Mouse (Mus musculus) embryonic facial prominence, embryonic 14.5 days (tissue): ENCODE data around the gene Macf1. TPM values are rescaled to one million over a fixed set of nuclear protein-coding genes. Genes with fewer than 3 reads are reported as not detected.
A peak's percentile ranks its signal among the peaks of the same experiment; 100 is the strongest.

Experiments
- ATAC-seq: fragments of 200-750 bp; cut with Nextera tagmentation; 2 replicates; pipeline ENCODE4 v1.8.0; 2017; ENCODE audit warnings: low read depth, moderate number of reproducible peaks, moderate TSS enrichment
- DNase-seq: peaks from one replicate; pipeline ENCODE4 v3.0.0-alpha.2; 2015; ENCODE audit warnings: low spot score
- H3K27ac ChIP-seq: fragments of 300-500 bp; sonication (generic); replicated peaks from 2 replicates; pipeline ENCODE4 v1.5.1; 2014; ENCODE audit warnings: low read depth, mild to moderate bottlenecking, low read length, moderate library complexity
- H3K27me3 ChIP-seq: fragments of 300-500 bp; sonication (generic); replicated peaks from 2 replicates; pipeline ENCODE4 v1.6.1; 2014; ENCODE audit warnings: low read length; ENCODE audit not compliant: control insufficient read depth, insufficient read depth
- H3K36me3 ChIP-seq: fragments of 300-500 bp; sonication (generic); 2 replicates; pipeline ENCODE4 v1.6.1; 2014; ENCODE audit warnings: low read length, mixed read lengths; ENCODE audit not compliant: control insufficient read depth, insufficient read depth
- H3K4me1 ChIP-seq: fragments of 300-500 bp; sonication (generic); 2 replicates; pipeline ENCODE4 v1.6.1; 2014; ENCODE audit warnings: antibody characterized with exemption, low read length; ENCODE audit not compliant: control insufficient read depth, insufficient read depth
- H3K4me2 ChIP-seq: fragments of 300-500 bp; sonication (generic); 2 replicates; pipeline ENCODE4 v1.6.1; 2014; ENCODE audit warnings: low read depth, mild to moderate bottlenecking, low read length, moderate library complexity, mixed read lengths
- H3K4me3 ChIP-seq: fragments of 300-500 bp; sonication (generic); 2 replicates; pipeline ENCODE4 v1.5.1; 2014; ENCODE audit warnings: low read depth, mild to moderate bottlenecking, low read length
- H3K9ac ChIP-seq: fragments of 300-500 bp; sonication (generic); 2 replicates; pipeline ENCODE4 v1.6.1; 2014; ENCODE audit warnings: low read depth, mild to moderate bottlenecking, low read length, moderate library complexity, mixed read lengths
- H3K9me3 ChIP-seq: fragments of 300-500 bp; sonication (generic); 2 replicates; pipeline ENCODE4 v1.6.1; 2016; ENCODE audit warnings: low read length; ENCODE audit not compliant: control insufficient read depth
- WGBS: fragments of 180-500 bp; shearing (Covaris S2); extraction: QIAGEN DNeasy Blood & Tissue Kit; methylation state at CpG from one replicate; pipeline ENCODE4 v1.1.7; 2014; 5-methylcytosine and 5-hydroxymethylcytosine counted together
- polyA plus RNA-seq: library from polyadenylated mRNA; unstranded; fragments of >200 nt; fragmentation: Nextera tagmentation; extraction: Ambion mirVana; gene quantifications from 2 replicates; pipeline ENCODE4 v1.2.1, GENCODE M21; 2014

Macf1 gene
- polyA plus RNA-seq, 1 experiment from 2014 or later: 80.5 TPM

DNA sequence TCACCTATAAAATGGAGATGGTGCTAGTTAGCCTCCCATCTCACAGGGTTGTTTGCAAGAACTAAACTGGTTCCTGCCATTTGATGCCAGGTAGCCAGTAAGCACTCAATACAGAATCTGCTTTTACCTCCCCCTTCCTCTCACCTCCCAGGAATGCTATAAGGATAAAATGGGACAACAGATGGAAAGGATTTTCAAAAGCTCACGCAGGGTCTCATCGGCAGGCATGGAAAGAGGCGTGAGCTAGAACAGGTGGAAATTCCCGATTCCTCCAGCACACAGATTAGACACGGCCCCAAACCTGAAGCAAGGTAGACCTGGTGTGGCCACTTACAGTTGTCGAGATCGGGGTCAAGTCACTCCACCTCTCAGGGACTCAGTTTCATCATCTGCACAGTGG, 886 bp upstream of the Macf1 start:
- Histone ChIP-seq H3K9me3 (no peaks in the 10 kb centered on the region), H3K4me1 (peaks cover 11% of the 10 kb centered on the region; the same call in 1 of the 2 replicates), H3K4me2 (no peak overlapping the region), H3K27me3 (peaks cover 12% of the 10 kb centered on the region; the same call in 1 of the 2 replicates), H3K9ac (no peak overlapping the region), H3K4me3 (no peak overlapping the region), H3K27ac (no peak overlapping the region), H3K36me3 (0 out of 2 replicates have a peak, but pooled peaks cover 10% of the 10 kb centered on the region)
- DNase-seq: no peak
- no peak for ATAC-seq
- 50% methylated on average over 7 of the region's 7 CpGs for WGBS

DNA sequence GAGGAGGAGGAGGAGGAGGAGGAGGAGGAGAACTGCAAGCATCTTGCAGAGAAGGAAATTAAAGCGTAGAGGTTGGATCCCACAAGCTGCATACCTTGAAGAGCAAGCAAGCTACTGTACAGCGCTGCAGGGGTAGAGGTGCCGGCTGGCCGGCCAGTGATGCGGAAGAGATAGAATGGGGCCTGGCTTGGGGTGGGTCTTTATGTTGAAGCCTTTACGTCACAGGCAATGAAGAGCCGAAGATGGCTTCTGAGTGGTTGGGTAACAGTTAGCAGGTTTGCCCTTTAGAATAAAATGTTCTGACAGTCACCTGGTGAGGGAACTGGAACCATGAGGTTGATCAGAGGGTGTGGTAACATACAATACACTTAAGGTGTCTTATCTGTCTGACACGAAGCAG, 1.9 kb downstream of the Macf1 start:
- no peak for ATAC-seq
- Histone ChIP-seq H3K4me3 (no peak overlapping the region), H3K4me1 (peaks cover 13% of the 10 kb centered on the region; the same call in 1 of the 2 replicates), H3K9ac (no peak overlapping the region), H3K36me3 (0 out of 2 replicates have a peak, but pooled peaks cover 10% of the 10 kb centered on the region), H3K9me3 (no peaks in the 10 kb centered on the region), H3K27ac (no peak overlapping the region), H3K4me2 (no peak overlapping the region), H3K27me3 (peaks cover 12% of the 10 kb centered on the region; the same call in 1 of the 2 replicates)
- 89% methylated on average over 8 of the region's 8 CpGs for WGBS
- no peak for DNase-seq

DNA sequence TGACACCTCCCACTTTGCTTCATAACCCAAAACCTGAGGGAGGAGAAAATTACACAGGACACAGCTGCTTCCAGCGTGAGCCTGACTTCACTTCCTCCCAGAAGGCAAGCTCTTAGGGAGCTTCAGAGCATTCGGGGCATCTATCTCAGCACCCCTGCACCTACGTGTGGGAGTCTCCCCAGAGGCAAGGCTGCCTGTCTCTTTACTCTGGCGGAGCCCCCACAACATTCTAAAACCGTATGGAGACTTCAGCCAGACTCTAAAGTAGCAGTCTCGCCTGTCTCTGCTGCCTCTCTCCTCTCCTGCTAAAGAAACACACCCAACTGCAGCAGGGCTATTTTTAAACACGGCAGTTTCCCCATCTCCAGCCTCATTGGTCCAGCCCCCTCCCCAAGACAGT, 3.2 kb downstream of the Macf1 start:
- Histone ChIP-seq H3K4me2 (peak overlapping the region; percentile 24; the same call in 1 of the 2 replicates), H3K9me3 (no peaks in the 10 kb centered on the region), H3K36me3 (0 out of 2 replicates have a peak, but pooled peaks cover 10% of the 10 kb centered on the region), H3K4me1 (peaks cover 26% of the 10 kb centered on the region), H3K9ac (0 out of 2 replicates have a peak overlapping the region, but pooled peaks have one; percentile 1), H3K4me3 (no peak overlapping the region), H3K27me3 (peaks cover 6% of the 10 kb centered on the region; the same call in 1 of the 2 replicates), H3K27ac (peak overlapping the region; percentile 39)
- no peak for ATAC-seq
- DNase-seq: no peak
- 19% methylated on average over 7 of the region's 7 CpGs for WGBS

- peak; percentile 71 for ATAC-seq
- Histone ChIP-seq H3K4me2 (no peak overlapping the region), H3K9me3 (no peaks in the 10 kb centered on the region), H3K4me1 (peaks cover 26% of the 10 kb centered on the region), H3K36me3 (no peaks in the 10 kb centered on the region), H3K27me3 (no peaks in the 10 kb centered on the region), H3K27ac (peak overlapping the region; percentile 80), H3K4me3 (no peak overlapping the region), H3K9ac (peak overlapping the region; percentile 16; the same call in 1 of the 2 replicates)
- DNase-seq: peak; percentile 75
- WGBS: 23% methylated on average over 10 of the region's 10 CpGs
Measured at GRCm38 (mm10) chr4:123677060-123677804, 6.9 kb downstream of the Macf1 start.

- ATAC-seq: no peak
- no peak overlapping the region for H3K4me2 ChIP-seq
Measured at GRCm38 (mm10) chr4:123670598-123670997, 13.6 kb downstream of the Macf1 start.

DNA sequence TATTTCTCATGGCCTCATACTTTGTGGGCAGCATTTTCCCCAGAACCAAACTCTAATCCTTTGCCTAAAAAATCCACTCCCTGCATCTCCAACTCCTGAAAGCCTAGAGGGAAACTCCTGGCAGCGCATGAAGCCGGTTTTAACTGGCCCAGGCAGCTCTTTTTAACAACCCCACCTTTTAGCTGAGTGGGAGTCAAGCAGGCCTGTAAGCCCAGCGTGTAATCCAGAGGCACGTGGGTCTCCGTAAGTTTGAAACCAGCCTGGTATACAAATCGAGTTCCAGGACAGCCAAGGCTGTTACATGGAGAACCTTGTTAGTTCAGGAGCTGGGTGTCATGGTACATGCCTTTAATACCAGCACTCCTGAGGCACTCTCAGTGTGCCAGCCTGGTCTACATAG, 14.5 kb downstream of the Macf1 start:
- no peak for ATAC-seq
- no peak overlapping the region for H3K4me2 ChIP-seq
- no peak overlapping the region for H3K9ac ChIP-seq
- DNase-seq: no peak
- no peak overlapping the region for H3K27ac ChIP-seq
- no peaks in the 10 kb centered on the region for H3K9me3 ChIP-seq
- no peaks in the 10 kb centered on the region for H3K36me3 ChIP-seq
- H3K27me3 ChIP-seq: no peaks in the 10 kb centered on the region
- 62% methylated on average over 6 of the region's 6 CpGs for WGBS
- H3K4me3 ChIP-seq: no peak overlapping the region
- H3K4me1 ChIP-seq: peaks cover 16% of the 10 kb centered on the region

More at GRCm38 (mm10) chr4:123670598-123670997, 13.6 kb downstream of the Macf1 start:
- Histone ChIP-seq H3K4me1 (peaks cover 13% of the 10 kb centered on the region), H3K36me3 (no peaks in the 10 kb centered on the region), H3K9ac (no peak overlapping the region), H3K9me3 (no peaks in the 10 kb centered on the region), H3K27me3 (no peaks in the 10 kb centered on the region), H3K27ac (no peak overlapping the region), H3K4me3 (no peak overlapping the region)
- DNase-seq: no peak

DNA sequence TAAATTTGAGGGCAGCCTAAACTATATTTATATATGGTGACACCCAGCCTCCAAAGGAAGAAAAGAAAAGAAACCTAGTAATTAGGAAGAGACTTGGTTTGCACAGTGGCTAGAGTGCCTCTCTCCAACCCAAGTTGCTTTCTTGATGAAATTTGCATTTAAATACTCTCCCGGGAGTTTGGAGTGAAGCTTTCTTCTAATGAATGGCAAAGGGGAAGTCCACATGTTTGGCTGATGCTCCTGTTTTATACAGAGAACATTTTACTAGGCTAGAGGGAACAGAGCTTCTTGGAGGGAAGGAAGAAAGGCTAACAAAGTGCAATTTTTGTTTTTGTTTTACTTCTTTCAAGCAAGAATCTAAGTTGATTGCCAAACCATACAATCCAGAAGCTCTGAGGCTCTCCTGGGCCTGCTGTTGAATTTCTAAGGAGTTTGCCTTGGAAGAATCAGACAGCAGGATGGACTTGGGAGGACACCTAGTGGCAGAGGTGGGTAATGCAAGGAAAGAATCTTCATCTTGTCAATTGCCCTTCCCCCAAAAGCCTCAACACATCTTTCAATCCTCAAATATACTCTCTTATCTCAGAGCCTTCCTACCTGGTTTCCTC, 16.8 kb downstream of the Macf1 start:
- Histone ChIP-seq H3K9ac (no peak overlapping the region), H3K27me3 (no peaks in the 10 kb centered on the region), H3K27ac (0 out of 2 replicates have a peak overlapping the region, but pooled peaks have one; percentile 24), H3K4me2 (no peak overlapping the region), H3K4me3 (no peak overlapping the region), H3K4me1 (peaks cover 21% of the 10 kb centered on the region), H3K36me3 (no peaks in the 10 kb centered on the region), H3K9me3 (no peaks in the 10 kb centered on the region)
- no peak for ATAC-seq
- peak; percentile 89 for DNase-seq
- WGBS: 42% methylated on average over 1 of the region's 1 CpGs

GRCm38 (mm10) chr4:123666517-123666916, 17.6 kb downstream of the Macf1 start:
- ATAC-seq: no peak
- DNase-seq: no peak
- no peak overlapping the region for H3K9ac ChIP-seq
- H3K36me3 ChIP-seq: no peaks in the 10 kb centered on the region
- 81% methylated on average over 1 of the region's 1 CpGs for WGBS
- no peak overlapping the region for H3K4me2 ChIP-seq
- no peaks in the 10 kb centered on the region for H3K9me3 ChIP-seq
- no peak overlapping the region for H3K27ac ChIP-seq
- H3K4me3 ChIP-seq: no peak overlapping the region
- H3K4me1 ChIP-seq: peaks cover 29% of the 10 kb centered on the region
- no peaks in the 10 kb centered on the region for H3K27me3 ChIP-seq
